Mouse (Mus musculus) CH12.LX (cell line): ENCODE data around the gene Ep400. TPM values are rescaled to one million over a fixed set of nuclear protein-coding genes. Genes with fewer than 3 reads are reported as not detected.

Experiments
- DNase-seq: peaks from one replicate; pipeline ENCODE4 v3.0.0-alpha.2; 2013; ENCODE audit errors: extremely low read depth
- H3K27ac ChIP-seq: 2 replicates; pipeline ENCODE4 v1.5.1; 2012; ENCODE audit warnings: low read depth, mild to moderate bottlenecking, control low read depth, moderate library complexity; ENCODE audit not compliant: insufficient read depth
- H3K27me3 ChIP-seq: replicated peaks from 2 replicates; pipeline ENCODE3; 2012; ENCODE audit warnings: inconsistent platforms
- H3K36me3 ChIP-seq, 2 experiments: replicated peaks in 1 of 2; 2 replicates each; pipeline versions ENCODE3 to v1.6.1; 2012; ENCODE audit warnings: inconsistent platforms in 1 of 2, low read length in 1 of 2, mild to moderate bottlenecking in 1 of 2, mixed read lengths in 1 of 2, moderate library complexity in 1 of 2; ENCODE audit not compliant: control insufficient read depth in 1 of 2, insufficient read depth in 1 of 2
- H3K4me1 ChIP-seq, 2 experiments: 2 replicates each; pipeline ENCODE4 v1.6.1; 2012; ENCODE audit warnings: inconsistent platforms in 1 of 2, moderate library complexity in 1 of 2; ENCODE audit not compliant: insufficient read depth in 2 of 2, control insufficient read depth in 1 of 2
- H3K4me2 ChIP-seq: 2 replicates; pipeline ENCODE4 v1.6.1; 2012; ENCODE audit warnings: low read depth, mild to moderate bottlenecking, control low read depth; ENCODE audit not compliant: poor library complexity, insufficient read depth, severe bottlenecking
- H3K4me3 ChIP-seq, 3 experiments: fragments of 150-350 bp in 1 of 3; sonication (generic) in 1 of 3; replicated peaks in 1 of 3; 2 replicates each; pipeline versions ENCODE3 to v1.5.1; 2011 to 2012; ENCODE audit warnings: low read depth in 2 of 3, low read length in 2 of 3, mild to moderate bottlenecking in 2 of 3, moderate library complexity in 2 of 3, control low read depth in 1 of 3, improper control_type of control experiment in 1 of 3, inconsistent platforms in 1 of 3, mixed read lengths in 1 of 3; ENCODE audit not compliant: poor library complexity in 1 of 3
- H3K79me2 ChIP-seq: replicated peaks from 2 replicates; pipeline ENCODE4 v1.6.1; 2012; ENCODE audit warnings: mild to moderate bottlenecking, moderate library complexity; ENCODE audit not compliant: control insufficient read depth, poor library complexity, insufficient read depth, severe bottlenecking; ENCODE audit errors: extremely low read depth
- H3K9ac ChIP-seq: 2 replicates; pipeline ENCODE4 v1.6.1; 2012; ENCODE audit warnings: low read depth, mild to moderate bottlenecking, control low read depth, moderate library complexity; ENCODE audit not compliant: insufficient read depth
- H3K9me3 ChIP-seq: replicated peaks from 2 replicates; pipeline ENCODE3; 2012; ENCODE audit warnings: low read length, inconsistent platforms, mixed read lengths
- CTCF ChIP-seq, 2 experiments: IDR thresholded peaks in 1 of 2; conservative IDR thresholded peaks in 1 of 2; 2 replicates each; pipeline ENCODE4 v1.5.1; 2011 to 2012; ENCODE audit warnings: low read depth in 2 of 2, low read length in 2 of 2, improper control_type of control experiment in 1 of 2, inconsistent platforms in 1 of 2, mild to moderate bottlenecking in 1 of 2, moderate library complexity in 1 of 2
- IRF4 ChIP-seq: IDR thresholded peaks from 2 replicates; pipeline ENCODE4 v1.6.1; 2014; ENCODE audit warnings: low read depth, mild to moderate bottlenecking, inconsistent platforms, low read length, improper control_type of control experiment
- JUN ChIP-seq: IDR thresholded peaks from 2 replicates; pipeline ENCODE4 v1.6.1; 2011; ENCODE audit warnings: low read depth, mild to moderate bottlenecking, low read length, improper control_type of control experiment, moderate library complexity; ENCODE audit not compliant: insufficient read depth
- MAX ChIP-seq: IDR thresholded peaks from 2 replicates; pipeline ENCODE4 v1.6.1; 2011; ENCODE audit warnings: low read length, improper control_type of control experiment
- MEF2A ChIP-seq: IDR thresholded peaks from 2 replicates; pipeline ENCODE4 v1.6.1; 2014; ENCODE audit warnings: low read depth, mild to moderate bottlenecking, inconsistent platforms, low read length, improper control_type of control experiment, borderline replicate concordance
- MXI1 ChIP-seq: IDR thresholded peaks from 2 replicates; pipeline ENCODE4 v1.6.1; 2011; ENCODE audit warnings: mild to moderate bottlenecking, low read depth, low read length, improper control_type of control experiment
- NELFE ChIP-seq: IDR thresholded peaks from 2 replicates; pipeline ENCODE4 v1.6.1; 2011; ENCODE audit warnings: low read depth, low read length, improper control_type of control experiment
- NRF1 ChIP-seq: IDR thresholded peaks from 2 replicates; pipeline ENCODE4 v1.6.1; 2014; ENCODE audit warnings: low read depth, mild to moderate bottlenecking, inconsistent platforms, low read length, improper control_type of control experiment, moderate library complexity
- PAX5 ChIP-seq: IDR thresholded peaks from 2 replicates; pipeline ENCODE4 v1.6.1; 2012; ENCODE audit warnings: low read length, inconsistent platforms, mixed read lengths
- RAD21 ChIP-seq: IDR thresholded peaks from 2 replicates; pipeline ENCODE4 v1.6.1; 2011; ENCODE audit warnings: low read depth, mild to moderate bottlenecking, low read length, improper control_type of control experiment, moderate library complexity
- SMC3 ChIP-seq: IDR thresholded peaks from 2 replicates; pipeline ENCODE4 v1.6.1; 2011; ENCODE audit warnings: low read depth, low read length, improper control_type of control experiment
- TBP ChIP-seq: conservative IDR thresholded peaks from 2 replicates; pipeline ENCODE4 v1.6.1; 2011; ENCODE audit warnings: low read depth, low read length, improper control_type of control experiment
- TCF12 ChIP-seq: IDR thresholded peaks from 2 replicates; pipeline ENCODE4 v1.6.1; 2014; ENCODE audit warnings: low read depth, mild to moderate bottlenecking, inconsistent platforms, low read length, improper control_type of control experiment
- UBTF ChIP-seq: IDR thresholded peaks from 2 replicates; pipeline ENCODE4 v1.6.1; 2012; ENCODE audit warnings: low read depth, mild to moderate bottlenecking, inconsistent platforms, low read length, improper control_type of control experiment, moderate library complexity
- USF2 ChIP-seq: conservative IDR thresholded peaks from 2 replicates; pipeline ENCODE4 v1.6.1; 2011; ENCODE audit warnings: low read depth, low read length, improper control_type of control experiment
- ZKSCAN1 ChIP-seq: IDR thresholded peaks from 2 replicates; pipeline ENCODE4 v1.6.1; 2012; ENCODE audit warnings: low read depth, inconsistent platforms, low read length, improper control_type of control experiment, borderline replicate concordance
- ZMIZ1 ChIP-seq: IDR thresholded peaks from 2 replicates; pipeline ENCODE4 v1.6.1; 2012; ENCODE audit warnings: low read depth, mild to moderate bottlenecking, inconsistent platforms, low read length, improper control_type of control experiment
- ZNF384 ChIP-seq: IDR thresholded peaks from 2 replicates; pipeline ENCODE4 v1.6.1; 2012; ENCODE audit warnings: low read depth, low read length, improper control_type of control experiment, inconsistent platforms
- dilution Hi-C: fragments of 300-500 bp; cut with MboI; formaldehyde crosslinking; loops from 2 replicates; pipeline ENCODE4 v1.14.3; 2020; ENCODE audit warnings: low sequenced_read_pairs; ENCODE audit not compliant: extremely low pct_unique_long_range_greater_than_20kb, extremely low pct_ligation_motif_present
- in situ Hi-C: fragments of 300-500 bp; cut with MboI; formaldehyde crosslinking; loops from 3 replicates; pipeline ENCODE4 v1.14.3; 2019; ENCODE audit warnings: low sequenced_read_pairs, low pct_ligation_motif_present, low pct_unique_long_range_greater_than_20kb, mixed read lengths
- polyA plus RNA-seq: library from polyadenylated mRNA; unstranded; fragments of >175 nt; gene quantifications from 2 replicates; pipeline ENCODE4 v1.2.1, GENCODE M21; 2012; ENCODE audit warnings: low read depth; ENCODE audit not compliant: insufficient read length
- total RNA-seq, 2 experiments: library from RNA; depleted of rRNA; stranded (reverse); fragments of 300-350 nt in 1 of 2; fragments of >200 nt in 1 of 2; gene quantifications; 2 replicates each; pipeline ENCODE4 v1.2.3; 2012 to 2014

Ep400 gene
- total and polyA plus RNA-seq, 3 experiments = 12.1 to 55.8 (median 28.6) TPM

GRCm38 (mm10) chr5:110635951-110636707 is 134.4 kb downstream of the Ep400 start:
- peak; percentile 33 for DNase-seq

GRCm38 (mm10) chr5:110629525-110630120 is 140.9 kb downstream of the Ep400 start:
- dilution Hi-C loops = no loop called here
- H3K27me3 ChIP-seq = peaks cover 15% of the 10 kb centered on the region

More at GRCm38 (mm10) chr5:110635951-110636707, 134.4 kb downstream of the Ep400 start:
- Histone ChIP-seq H3K27ac (no peak overlapping the region), H3K36me3 (no peaks in the 10 kb centered on the region), H3K4me2 (no peak overlapping the region), H3K9me3 (no peaks in the 10 kb centered on the region), H3K4me1 (peaks cover 2 to 9% of the 10 kb centered on the region in 2 experiments; a peak in 2 of 4 replicates), H3K4me3 (no peak overlapping the region), H3K9ac (no peak overlapping the region), H3K27me3 (peaks cover 2% of the 10 kb centered on the region), H3K79me2 (no peaks in the 10 kb centered on the region)
- dilution Hi-C loops = no loop called here
- in situ Hi-C loops = loop anchor here (5.0 to 10.0 kb wide), 2 partner anchors 144 to 271 kb away; no protein-coding TSS in a partner anchor
- TF ChIP-seq NELFE = no peak
- no peak for TF ChIP-seq PAX5
- TF ChIP-seq JUN = no peak
- peak; percentile 68 for TF ChIP-seq SMC3
- peak; percentile 82 for TF ChIP-seq ZNF384
- TF ChIP-seq TCF12 = no peak
- TF ChIP-seq NRF1 = no peak
- peak; percentile 83 for TF ChIP-seq RAD21
- TF ChIP-seq MAX = no peak
- TF ChIP-seq CTCF (conservative IDR thresholded peaks at IDR 0.05 in 1 of 2, IDR thresholded peaks at IDR 0.05 in 1 of 2; ENCODE audit: low read depth in 2 of 2, low read length in 2 of 2) = peak; percentile 39 to 83; a peak in 3 of 4 replicates
- TF ChIP-seq IRF4 = no peak
- TF ChIP-seq, all 38 proteins: peak for 4

More at GRCm38 (mm10) chr5:110629525-110630120, 140.9 kb downstream of the Ep400 start:
- in situ Hi-C loops = loop anchor here (10.0 kb wide), 1 partner anchor 265 kb away; no protein-coding TSS in a partner anchor
- H3K9ac ChIP-seq = no peak overlapping the region
- no peak overlapping the region for H3K27ac ChIP-seq
- no peaks in the 10 kb centered on the region for H3K79me2 ChIP-seq
- no peaks in the 10 kb centered on the region for H3K9me3 ChIP-seq
- H3K4me1 ChIP-seq = no peaks in the 10 kb centered on the region
- DNase-seq = no peak
- H3K4me2 ChIP-seq = no peak overlapping the region
- no peak for TF ChIP-seq ZKSCAN1
- TF ChIP-seq MXI1 = no peak
- TF ChIP-seq MEF2A = no peak
- no peak for TF ChIP-seq TBP
- no peak for TF ChIP-seq USF2
- TF ChIP-seq ZMIZ1 = no peak
- TF ChIP-seq UBTF = no peak
- H3K4me3 ChIP-seq = no peak overlapping the region
- no peaks in the 10 kb centered on the region for H3K36me3 ChIP-seq
